Mouse (Mus musculus) urinary bladder, postnatal 4 days (tissue): ENCODE measurements around the gene Kl.

Source experiments
- DNase-seq, 2 experiments: peaks; one replicate each; pipeline ENCODE4 v3.0.0; 2021 to 2022; ENCODE audit warnings: low spot score in 2 of 2

Kl gene

GRCm38 (mm10) chr5:151028906-151029305 is 76.5 kb downstream of the Kl start:
- DNase-seq: no peak

- DNase-seq: no peak
Observed at GRCm38 (mm10) chr5:151034715-151035512, 82.5 kb downstream of the Kl start.

GRCm38 (mm10) chr5:151037871-151038270 is 85.5 kb downstream of the Kl start:
- no peak for DNase-seq

GRCm38 (mm10) chr5:151042911-151043310 is 90.5 kb downstream of the Kl start:
- DNase-seq: no peak
